Mouse (Mus musculus) hindbrain, embryonic 12.5 days (tissue): ENCODE results near the gene Akap9. TPM values are rescaled to one million over a fixed set of nuclear protein-coding genes. Genes with fewer than 3 reads are reported as not detected.
A peak's percentile ranks its signal among the peaks of the same experiment; 100 is the strongest.

Experiments used
- ATAC-seq: fragments of 200-750 bp; cut with Nextera tagmentation; 2 replicates; pipeline ENCODE4 v1.8.0; 2017; ENCODE audit warnings: moderate TSS enrichment; ENCODE audit not compliant: low FRiP score
- H3K27ac ChIP-seq: fragments of 300-500 bp; sonication (generic); 2 replicates; pipeline ENCODE4 v1.5.1; 2016; ENCODE audit warnings: mild to moderate bottlenecking
- H3K27me3 ChIP-seq: fragments of 300-500 bp; sonication (generic); 2 replicates; pipeline ENCODE4 v1.6.1; 2016; ENCODE audit warnings: mild to moderate bottlenecking
- H3K36me3 ChIP-seq: fragments of 300-500 bp; sonication (generic); 2 replicates; pipeline ENCODE4 v1.6.1; 2016; ENCODE audit warnings: mild to moderate bottlenecking
- H3K4me1 ChIP-seq: fragments of 300-500 bp; sonication (generic); 2 replicates; pipeline ENCODE4 v1.6.1; 2016
- H3K4me2 ChIP-seq: fragments of 300-500 bp; sonication (generic); replicated peaks from 2 replicates; pipeline ENCODE4 v1.6.1; 2016; ENCODE audit warnings: mild to moderate bottlenecking
- H3K4me3 ChIP-seq: fragments of 300-500 bp; sonication (generic); 2 replicates; pipeline ENCODE4 v1.5.1; 2016; ENCODE audit warnings: mild to moderate bottlenecking
- H3K9ac ChIP-seq: fragments of 300-500 bp; sonication (generic); 2 replicates; pipeline ENCODE4 v1.6.1; 2016; ENCODE audit warnings: mild to moderate bottlenecking, moderate library complexity
- H3K9me3 ChIP-seq: fragments of 300-500 bp; sonication (generic); replicated peaks from 2 replicates; pipeline ENCODE4 v1.6.1; 2016; ENCODE audit warnings: mild to moderate bottlenecking
- WGBS: fragments of 180-500 bp; shearing (Covaris S2); methylation state at CpG from one replicate; pipeline ENCODE4 v1.1.7; 2016; 5-methylcytosine and 5-hydroxymethylcytosine counted together
- polyA plus RNA-seq: library from polyadenylated mRNA; unstranded; fragments of >200 nt; fragmentation: Nextera tagmentation; extraction: Ambion mirVana; gene quantifications from 2 replicates; pipeline ENCODE4 v1.2.1, GENCODE M21; 2016

Akap9 gene
- polyA plus RNA-seq, 1 experiment from 2014 or later = 308 TPM

GRCm38 (mm10) chr5:4079086-4079485 is 151.2 kb downstream of the Akap9 start:
- H3K27me3 ChIP-seq = no peaks in the 10 kb centered on the region
- no peak overlapping the region for H3K4me2 ChIP-seq
- WGBS = 85% methylated on average over 3 of the region's 3 CpGs
- H3K27ac ChIP-seq = no peak overlapping the region
- 0 out of 2 replicates have a peak, but pooled peaks have one; percentile 16 for ATAC-seq
- peaks cover 67% of the 10 kb centered on the region for H3K36me3 ChIP-seq
- H3K4me1 ChIP-seq = no peaks in the 10 kb centered on the region
- H3K9ac ChIP-seq = no peak overlapping the region
- H3K9me3 ChIP-seq = no peaks in the 10 kb centered on the region
- no peak overlapping the region for H3K4me3 ChIP-seq

- Histone ChIP-seq H3K4me3 (no peak overlapping the region), H3K36me3 (peaks cover 81% of the 10 kb centered on the region), H3K4me1 (no peaks in the 10 kb centered on the region), H3K9me3 (no peaks in the 10 kb centered on the region), H3K9ac (no peak overlapping the region), H3K4me2 (no peak overlapping the region), H3K27ac (no peak overlapping the region), H3K27me3 (no peaks in the 10 kb centered on the region)
- 94% methylated on average over 2 of the region's 2 CpGs for WGBS
- ATAC-seq = no peak
Measured at GRCm38 (mm10) chr5:4080861-4081260, 153.0 kb downstream of the Akap9 start.

GRCm38 (mm10) chr5:4081513-4081912 is 153.7 kb downstream of the Akap9 start:
- Histone ChIP-seq H3K9ac (no peak overlapping the region), H3K4me3 (no peak overlapping the region), H3K9me3 (no peaks in the 10 kb centered on the region), H3K27ac (no peak overlapping the region), H3K36me3 (peaks cover 81% of the 10 kb centered on the region), H3K27me3 (no peaks in the 10 kb centered on the region), H3K4me2 (no peak overlapping the region), H3K4me1 (no peaks in the 10 kb centered on the region)
- 96% methylated on average over 2 of the region's 2 CpGs for WGBS
- ATAC-seq = no peak

GRCm38 (mm10) chr5:4084948-4085347 is 157.1 kb downstream of the Akap9 start:
- Histone ChIP-seq H3K36me3 (peaks cover 76% of the 10 kb centered on the region), H3K27ac (no peak overlapping the region), H3K9me3 (no peaks in the 10 kb centered on the region), H3K4me3 (no peak overlapping the region), H3K27me3 (no peaks in the 10 kb centered on the region), H3K4me2 (no peak overlapping the region), H3K4me1 (no peaks in the 10 kb centered on the region), H3K9ac (no peak overlapping the region)
- ATAC-seq = no peak
- 93% methylated on average over 7 of the region's 7 CpGs for WGBS

GRCm38 (mm10) chr5:4086309-4086708 is 158.5 kb downstream of the Akap9 start:
- ATAC-seq = no peak
- Histone ChIP-seq H3K4me1 (no peaks in the 10 kb centered on the region), H3K27me3 (no peaks in the 10 kb centered on the region), H3K9ac (no peak overlapping the region), H3K4me3 (no peak overlapping the region), H3K9me3 (no peaks in the 10 kb centered on the region), H3K27ac (no peak overlapping the region), H3K4me2 (no peak overlapping the region), H3K36me3 (peaks cover 72% of the 10 kb centered on the region)
- 76% methylated on average over 4 of the region's 4 CpGs for WGBS

- Histone ChIP-seq H3K27ac (no peak overlapping the region), H3K4me1 (no peaks in the 10 kb centered on the region), H3K4me3 (no peak overlapping the region), H3K9ac (no peak overlapping the region), H3K4me2 (no peak overlapping the region), H3K9me3 (no peaks in the 10 kb centered on the region), H3K36me3 (peaks cover 69% of the 10 kb centered on the region), H3K27me3 (no peaks in the 10 kb centered on the region)
- ATAC-seq = no peak
- 88% methylated on average over 5 of the region's 5 CpGs for WGBS
Measured at GRCm38 (mm10) chr5:4088190-4088589, 160.3 kb downstream of the Akap9 start.

- WGBS = 97% methylated on average over 5 of the region's 5 CpGs
- H3K4me3 ChIP-seq = no peak overlapping the region
- peaks cover 58% of the 10 kb centered on the region for H3K36me3 ChIP-seq
- H3K27ac ChIP-seq = no peak overlapping the region
- H3K27me3 ChIP-seq = no peaks in the 10 kb centered on the region
- no peak overlapping the region for H3K9ac ChIP-seq
- no peak overlapping the region for H3K4me2 ChIP-seq
- no peaks in the 10 kb centered on the region for H3K4me1 ChIP-seq
- no peaks in the 10 kb centered on the region for H3K9me3 ChIP-seq
- ATAC-seq = no peak
Measured at GRCm38 (mm10) chr5:4094471-4094870, 166.6 kb downstream of the Akap9 start.

- H3K9me3 ChIP-seq = no peaks in the 10 kb centered on the region; the same call in 1 of the 2 replicates
- WGBS = 94% methylated on average over 4 of the region's 4 CpGs
- no peak overlapping the region for H3K9ac ChIP-seq
- H3K4me1 ChIP-seq = peaks cover 15% of the 10 kb centered on the region
- H3K4me2 ChIP-seq = no peak overlapping the region
- no peak for ATAC-seq
- no peaks in the 10 kb centered on the region for H3K27me3 ChIP-seq
- no peak overlapping the region for H3K4me3 ChIP-seq
- H3K36me3 ChIP-seq = peaks cover 42% of the 10 kb centered on the region
- H3K27ac ChIP-seq = no peak overlapping the region
Measured at GRCm38 (mm10) chr5:4101031-4101430, 173.2 kb downstream of the Akap9 start.

GRCm38 (mm10) chr5:4101770-4102169 is 173.9 kb downstream of the Akap9 start:
- peaks cover 42% of the 10 kb centered on the region for H3K36me3 ChIP-seq
- no peak overlapping the region for H3K9ac ChIP-seq
- no peak for ATAC-seq
- H3K4me3 ChIP-seq = no peak overlapping the region; the same call in 1 of the 2 replicates
- no peaks in the 10 kb centered on the region; the same call in 1 of the 2 replicates for H3K9me3 ChIP-seq
- no peak overlapping the region for H3K27ac ChIP-seq
- H3K4me2 ChIP-seq = no peak overlapping the region
- peaks cover 15% of the 10 kb centered on the region for H3K4me1 ChIP-seq
- WGBS = 90% methylated on average over 2 of the region's 2 CpGs
- H3K27me3 ChIP-seq = no peaks in the 10 kb centered on the region

GRCm38 (mm10) chr5:4103626-4104340 is 175.9 kb downstream of the Akap9 start:
- no peaks in the 10 kb centered on the region; the same call in 1 of the 2 replicates for H3K9me3 ChIP-seq
- peak; percentile 70 for ATAC-seq
- WGBS = 1% methylated on average over 41 of the region's 41 CpGs
- peak overlapping the region; percentile 92 for H3K9ac ChIP-seq
- peak overlapping the region; percentile 93 for H3K4me3 ChIP-seq
- peaks cover 15% of the 10 kb centered on the region for H3K4me1 ChIP-seq
- H3K27me3 ChIP-seq = no peaks in the 10 kb centered on the region
- peak overlapping the region; percentile 58 for H3K4me2 ChIP-seq
- peaks cover 35% of the 10 kb centered on the region for H3K36me3 ChIP-seq
- H3K27ac ChIP-seq = peak overlapping the region; percentile 99

GRCm38 (mm10) chr5:4104341-4105040 is 176.6 kb downstream of the Akap9 start, which contains the start of gene Cyp51:
Gene Cyp51, minus strand, starts transcription at chr5:4104746.
- Histone ChIP-seq H3K27ac (peak within 1 kb of the TSS; percentile 99), H3K4me2 (peak within 1 kb of the TSS; percentile 58), H3K36me3 (peaks cover 28% of the 10 kb centered on the region), H3K4me3 (peak within 1 kb of the TSS; percentile 93), H3K27me3 (no peaks in the 10 kb centered on the region), H3K9me3 (no peaks in the 10 kb centered on the region; the same call in 1 of the 2 replicates), H3K9ac (peak within 1 kb of the TSS; percentile 92), H3K4me1 (peaks cover 15% of the 10 kb centered on the region)
- WGBS = under 1% methylated on average over 59 of the region's 59 CpGs
- ATAC-seq = peak; percentile 98

GRCm38 (mm10) chr5:4105651-4106186 is 177.9 kb downstream of the Akap9 start:
- peak overlapping the region; percentile 99 for H3K27ac ChIP-seq
- WGBS = 91% methylated on average over 2 of the region's 2 CpGs
- ATAC-seq = no peak

More at GRCm38 (mm10) chr5:4105651-4106186, 177.9 kb downstream of the Akap9 start:
- H3K9ac ChIP-seq = no peak overlapping the region
- peaks cover 18% of the 10 kb centered on the region for H3K36me3 ChIP-seq
- peaks cover 11% of the 10 kb centered on the region for H3K4me1 ChIP-seq
- no peaks in the 10 kb centered on the region for H3K27me3 ChIP-seq
- no peak overlapping the region for H3K4me3 ChIP-seq
- H3K4me2 ChIP-seq = no peak overlapping the region
- H3K9me3 ChIP-seq = no peaks in the 10 kb centered on the region; the same call in 1 of the 2 replicates
